8 mouse cellular contexts compared by ENCODE assay signal in the genomic region with DNA sequence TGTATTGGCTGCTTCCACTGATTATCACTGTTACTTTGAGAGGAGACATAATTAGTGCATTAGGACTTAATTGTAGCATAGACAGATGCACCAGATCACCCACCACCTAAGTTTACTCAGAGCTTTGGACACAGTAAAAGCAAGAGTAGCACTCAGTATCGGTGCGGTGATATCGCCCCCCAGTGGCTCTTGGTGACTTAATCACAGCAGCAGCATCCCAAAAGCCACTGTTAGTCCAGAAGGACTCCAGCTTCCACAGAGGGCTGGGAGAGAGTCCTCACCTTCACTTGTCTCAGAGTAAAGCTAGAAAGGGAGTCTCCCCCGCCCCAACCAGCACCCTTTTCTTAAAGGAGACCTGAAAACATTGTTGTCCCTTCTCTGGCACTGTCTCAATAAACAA. TPM values are rescaled to one million over a fixed set of nuclear protein-coding genes. Genes with fewer than 3 reads are reported as not detected.
DNase-seq lines count a peak whose midpoint lies in the region; ATAC-seq and TF ChIP-seq lines count a peak whose summit lies in the region.

No protein-coding gene starts in this region.

- no peak overlapping the region for H3K4me3 ChIP-seq in ES-E14 (ENCODE audit: insufficient read depth in 1 of 2, low read depth in 1 of 2, low read length in 2 of 2, poor library complexity in 1 of 2, severe bottlenecking in 1 of 2)
- no peak overlapping the region for H3K4me3 ChIP-seq in lung, embryonic 16.5 days (ENCODE audit: low read length)

- H3K36me3 ChIP-seq in ES-E14 (ENCODE audit: control insufficient read depth, insufficient read depth, low read length, poor library complexity, severe bottlenecking), result no peaks in the 10 kb centered on the region
- no peaks in the 10 kb centered on the region for H3K36me3 ChIP-seq in lung, embryonic 16.5 days (ENCODE audit: control insufficient read depth, insufficient read depth, low read length)

- H3K4me1 ChIP-seq in ES-E14 (ENCODE audit: control insufficient read depth in 2 of 2, insufficient read depth in 2 of 2, low read length in 2 of 2, poor library complexity in 1 of 2), result no peaks in the 10 kb centered on the region
- H3K4me1 ChIP-seq in lung, embryonic 16.5 days (replicated peaks; ENCODE audit: control insufficient read depth, insufficient read depth, low read length), result no peaks in the 10 kb centered on the region; the same call in 1 of the 2 replicates

- in situ Hi-C loops in ES-E14 (cut with MboI; ENCODE audit: low sequenced_read_pairs in 2 of 2, unreplicated experiment in 2 of 2), result no loop called here

- H3K4me2 ChIP-seq in lung, embryonic 16.5 days (ENCODE audit: low read depth, low read length), result no peak overlapping the region

- H3K27ac ChIP-seq in ES-E14 (ENCODE audit: insufficient read depth, low read depth, low read length, poor library complexity, severe bottlenecking), result no peak overlapping the region
- H3K27ac ChIP-seq in lung, embryonic 16.5 days (ENCODE audit: low read length), result no peak overlapping the region

- WGBS in lung, embryonic 16.5 days, result 5% methylated on average over 4 of the region's 4 CpGs

- no peak overlapping the region for H3K9ac ChIP-seq in ES-E14 (ENCODE audit: insufficient read depth, low read depth, low read length, poor library complexity, severe bottlenecking)
- H3K9ac ChIP-seq in lung, embryonic 16.5 days (ENCODE audit: low read length), result no peak overlapping the region

- DNase-seq in ES-E14 (ENCODE audit: low read depth, low spot score), result peak; percentile 42
- peak; percentile 20 to 76 for DNase-seq in adrenal gland, adult (ENCODE audit: inconsistent age in 2 of 2, low spot score in 1 of 2)
- DNase-seq in gastrocnemius, postnatal 25 days, result peak; percentile 33
- peak; percentile 74 to 81 for DNase-seq in kidney, postnatal 25 days
- peak; percentile 85 for DNase-seq in right cerebral cortex, postnatal 14 days

- ATAC-seq in common myeloid progenitor, adult 5-6 weeks (replicated peaks; ENCODE audit: low read depth, poor library complexity, severe bottlenecking), result peak; percentile 65
- 0 out of 2 replicates have a peak, but pooled peaks have one; percentile 28 for ATAC-seq in lung, embryonic 16.5 days (ENCODE audit: low read depth)
- ATAC-seq in megakaryocyte, adult 5-6 weeks (ENCODE audit: poor library complexity, severe bottlenecking), result no peak

- H3K27me3 ChIP-seq in lung, embryonic 16.5 days (ENCODE audit: control insufficient read depth, insufficient read depth, low read depth, low read length), result no peaks in the 10 kb centered on the region

- no peaks in the 10 kb centered on the region for H3K9me3 ChIP-seq in ES-E14 (ENCODE audit: control insufficient read depth, insufficient read depth, low read depth, low read length)
- H3K9me3 ChIP-seq in lung, embryonic 16.5 days (ENCODE audit: control insufficient read depth, low read length), result no peaks in the 10 kb centered on the region

TF ChIP-seq in ES-E14, 5 proteins besides CTCF, POLR2A, EP300 and RAD21:
- no peak for TF ChIP-seq ZNF384 (IDR thresholded peaks at IDR 0.05; ENCODE audit: low read depth, low read length)
- peak; percentile 47; the same call in 1 of the 2 replicates for TF ChIP-seq ZC3H11A (IDR thresholded peaks at IDR 0.05; ENCODE audit: borderline replicate concordance, low read depth, low read length)
- TF ChIP-seq MAFK (IDR thresholded peaks at IDR 0.05; ENCODE audit: insufficient read depth, low read depth, low read length), result no peak
- no peak for TF ChIP-seq CHD2 (IDR thresholded peaks at IDR 0.05; ENCODE audit: low read depth, low read length)
- no peak for TF ChIP-seq HCFC1 (IDR thresholded peaks at IDR 0.05; ENCODE audit: borderline replicate concordance, insufficient read depth, low read length)
TF ChIP-seq in ES-E14: peak in this region for 1.

RNA-seq across cellular contexts. Expression of gene Stmnd1, which starts 15.7 kb away (rescaled TPM):
- not detected in 2 replicates for total RNA-seq in ES-E14 (2012; rRNA removed)
- total RNA-seq in common myeloid progenitor, adult 5-6 weeks (2017), result not detected in 2 replicates
- total RNA-seq in gastrocnemius, postnatal 25 days (2021), result under 1 TPM; 0.32 to 0.46 TPM
- 0.33 and 0.77 TPM in 2 replicates for polyA plus RNA-seq in lung, embryonic 16.5 days (2015; fragmentation: Nextera tagmentation; extraction: Ambion mirVana)
- not detected in 2 replicates for total RNA-seq in megakaryocyte, adult 5-6 weeks (2015)
- total RNA-seq in megakaryocyte, adult 5-6 weeks (2017), result not detected in 2 replicates

Comparison
In these comparisons a context has a peak if more than half of its experiments do, and no peak if none do; other contexts are left out.
1. DNase-seq: peak in every context shown above with its lines; median percentile 85 in right cerebral cortex, postnatal 14 days; 78 in kidney, postnatal 25 days; 48 in adrenal gland, adult; 42 in ES-E14; 33 in gastrocnemius, postnatal 25 days.